Mouse (Mus musculus): ENCODE data around the gene Tor2a.

Gene Tor2a

GRCm38 (mm10) chr2:32808816-32809566 lies 52.0 kb downstream of the Tor2a start:
- no peak for DNase-seq (ENCODE audit: low read depth, low spot score)
